Mouse (Mus musculus) ES-E14 (cell line): ENCODE measurements at regions not wholly inside any gene's neighbourhood (a gene's known extent, or its start where the extent isn't known, plus 50 kb on each side); places are given as distances from the start of the nearest gene placed in this dataset.

ENCODE experiments used
- DNase-seq: peaks from one replicate; pipeline ENCODE4 v3.0.0-alpha.2; 2013; ENCODE audit warnings: low read depth, low spot score
- H3K27ac ChIP-seq: 2 replicates; pipeline ENCODE4 v1.5.1; 2012; ENCODE audit warnings: low read depth, mild to moderate bottlenecking, low read length, moderate library complexity, mixed read lengths; ENCODE audit not compliant: poor library complexity, insufficient read depth, severe bottlenecking
- H3K36me3 ChIP-seq: 2 replicates; pipeline ENCODE4 v1.6.1; 2012; ENCODE audit warnings: mild to moderate bottlenecking, low read length, moderate library complexity, mixed read lengths; ENCODE audit not compliant: control insufficient read depth, poor library complexity, insufficient read depth, severe bottlenecking
- H3K4me1 ChIP-seq, 2 experiments: fragments of 150-350 bp in 1 of 2; sonication (generic) in 1 of 2; 2 replicates each; pipeline ENCODE4 v1.6.1; 2012; ENCODE audit warnings: low read length in 2 of 2, mild to moderate bottlenecking in 1 of 2, mixed read lengths in 1 of 2; ENCODE audit not compliant: control insufficient read depth in 2 of 2, insufficient read depth in 2 of 2, poor library complexity in 1 of 2
- H3K4me3 ChIP-seq, 2 experiments: fragments of 150-350 bp in 1 of 2; sonication (generic) in 1 of 2; 2 replicates each; pipeline ENCODE4 v1.5.1; 2012; ENCODE audit warnings: low read length in 2 of 2, low read depth in 1 of 2, mild to moderate bottlenecking in 1 of 2, mixed read lengths in 1 of 2; ENCODE audit not compliant: insufficient read depth in 1 of 2, poor library complexity in 1 of 2, severe bottlenecking in 1 of 2
- H3K9ac ChIP-seq: 2 replicates; pipeline ENCODE4 v1.6.1; 2012; ENCODE audit warnings: low read depth, mild to moderate bottlenecking, low read length, mixed read lengths; ENCODE audit not compliant: poor library complexity, insufficient read depth, severe bottlenecking
- H3K9me3 ChIP-seq: fragments of 150-350 bp; sonication (generic); 2 replicates; pipeline ENCODE4 v1.6.1; 2012; ENCODE audit warnings: low read depth, mild to moderate bottlenecking, low read length; ENCODE audit not compliant: control insufficient read depth, insufficient read depth
- CHD2 ChIP-seq: IDR thresholded peaks from 2 replicates; pipeline ENCODE4 v1.6.1; 2014; ENCODE audit warnings: mild to moderate bottlenecking, low read depth, low read length, inconsistent platforms
- HCFC1 ChIP-seq: IDR thresholded peaks from 2 replicates; pipeline ENCODE4 v1.6.1; 2012; ENCODE audit warnings: low read length, inconsistent platforms, borderline replicate concordance; ENCODE audit not compliant: insufficient read depth
- MAFK ChIP-seq: IDR thresholded peaks from 2 replicates; pipeline ENCODE4 v1.6.1; 2014; ENCODE audit warnings: mild to moderate bottlenecking, low read depth, low read length, inconsistent platforms; ENCODE audit not compliant: insufficient read depth
- ZC3H11A ChIP-seq: IDR thresholded peaks from 2 replicates; pipeline ENCODE4 v1.6.1; 2012; ENCODE audit warnings: low read depth, mild to moderate bottlenecking, inconsistent platforms, low read length, borderline replicate concordance
- ZNF384 ChIP-seq: IDR thresholded peaks from 2 replicates; pipeline ENCODE4 v1.6.1; 2012; ENCODE audit warnings: low read depth, low read length, inconsistent platforms
- in situ Hi-C, 2 experiments: fragments of 600-800 bp; cut with MboI; formaldehyde crosslinking; loops; one replicate each; pipeline ENCODE4 v1.15.1; 2025; ENCODE audit warnings: low sequenced_read_pairs in 2 of 2, inconsistent platforms in 1 of 2; ENCODE audit not compliant: unreplicated experiment in 2 of 2

- Histone ChIP-seq H3K4me3 (no peak overlapping the region), H3K9ac (no peak overlapping the region), H3K27ac (no peak overlapping the region), H3K9me3 (no peaks in the 10 kb centered on the region), H3K4me1 (no peaks in the 10 kb centered on the region), H3K36me3 (no peaks in the 10 kb centered on the region)
- TF ChIP-seq CHD2, result no peak
- no peak for TF ChIP-seq ZC3H11A
- TF ChIP-seq HCFC1, result no peak
- TF ChIP-seq ZNF384, result no peak
- no peak for TF ChIP-seq MAFK
- in situ Hi-C loops, result no loop called here
- DNase-seq, result no peak
These were observed 127.1 kb downstream of the Ube2e3 start for GRCm38 (mm10) chr2:78994800-78995555.

GRCm38 (mm10) chr2:78998637-78999036 lies 130.7 kb downstream of the Ube2e3 start:
- DNase-seq, result no peak
- H3K9me3 ChIP-seq, result no peaks in the 10 kb centered on the region
- in situ Hi-C loops, result no loop called here
- no peak for TF ChIP-seq MAFK
- no peak for TF ChIP-seq ZNF384
- H3K4me3 ChIP-seq, result no peak overlapping the region
- H3K4me1 ChIP-seq, result no peaks in the 10 kb centered on the region
- no peak overlapping the region for H3K9ac ChIP-seq
- no peak overlapping the region for H3K27ac ChIP-seq
- H3K36me3 ChIP-seq, result no peaks in the 10 kb centered on the region

- Histone ChIP-seq H3K27ac (no peak overlapping the region), H3K9ac (no peak overlapping the region), H3K36me3 (no peaks in the 10 kb centered on the region), H3K9me3 (no peaks in the 10 kb centered on the region), H3K4me1 (no peaks in the 10 kb centered on the region), H3K4me3 (no peak overlapping the region)
- TF ChIP-seq MAFK (no peak), ZNF384 (no peak), HCFC1 (no peak), CHD2 (no peak), ZC3H11A (no peak)
- no peak for DNase-seq
- in situ Hi-C loops, result no loop called here
These were observed 131.5 kb downstream of the Ube2e3 start for GRCm38 (mm10) chr2:78999410-78999809.

GRCm38 (mm10) chr2:79004862-79005261 lies 136.9 kb downstream of the Ube2e3 start:
- no peak overlapping the region for H3K9ac ChIP-seq
- no peak overlapping the region for H3K27ac ChIP-seq
- no peak for DNase-seq
- in situ Hi-C loops, result no loop called here
- no peak overlapping the region for H3K4me3 ChIP-seq
- H3K36me3 ChIP-seq, result no peaks in the 10 kb centered on the region
- TF ChIP-seq CHD2 (no peak), ZNF384 (no peak), ZC3H11A (no peak), HCFC1 (no peak), MAFK (no peak)
- H3K4me1 ChIP-seq, result no peaks in the 10 kb centered on the region
- H3K9me3 ChIP-seq, result no peaks in the 10 kb centered on the region

GRCm38 (mm10) chr2:79008642-79009041 lies 140.7 kb downstream of the Ube2e3 start:
- in situ Hi-C loops, result no loop called here
- no peaks in the 10 kb centered on the region for H3K9me3 ChIP-seq
- H3K36me3 ChIP-seq, result no peaks in the 10 kb centered on the region
- no peak overlapping the region for H3K9ac ChIP-seq
- TF ChIP-seq CHD2, result no peak
- no peak for TF ChIP-seq HCFC1
- no peak for TF ChIP-seq ZNF384
- TF ChIP-seq MAFK, result no peak
- no peak for TF ChIP-seq ZC3H11A
- H3K4me3 ChIP-seq, result no peak overlapping the region
- DNase-seq, result no peak
- no peaks in the 10 kb centered on the region for H3K4me1 ChIP-seq
- H3K27ac ChIP-seq, result no peak overlapping the region
